Mouse (Mus musculus): ENCODE data around the gene Trim11. TPM values are rescaled to one million over a fixed set of nuclear protein-coding genes. Genes with fewer than 3 reads are reported as not detected.

The Trim11 gene
- polyA plus RNA-seq, 1 experiment from 2014 or later: 8.8 TPM

- no peak for DNase-seq
- peak overlapping the region; percentile 70 for H3K27ac ChIP-seq (ENCODE audit: low read depth)
- H3K4me3 ChIP-seq (ENCODE audit: low read depth, low read length): peak overlapping the region; percentile 89
- H3K4me1 ChIP-seq (ENCODE audit: insufficient read depth): peaks cover 33% of the 10 kb centered on the region
- 15% methylated on average over 15 of the region's 15 CpGs for WGBS (ENCODE audit: insufficient replicate concordance)
- H3K9me3 ChIP-seq (ENCODE audit: low read length): no peaks in the 10 kb centered on the region
- no peak for ATAC-seq
- H3K36me3 ChIP-seq (replicated peaks; ENCODE audit: insufficient read depth, low read length): peaks cover 19% of the 10 kb centered on the region
- TF ChIP-seq EP300 (IDR thresholded peaks at IDR 0.05; ENCODE audit: low read depth) (peak; percentile 24; the same call in 1 of the 2 replicates), CTCF (IDR thresholded peaks at IDR 0.05; ENCODE audit: low read depth) (no peak)
- peaks cover 4% of the 10 kb centered on the region; the same call in 1 of the 2 replicates for H3K27me3 ChIP-seq (ENCODE audit: insufficient read depth, low read length)
- peak overlapping the region; percentile 58 for H3K9ac ChIP-seq (replicated peaks)
- peak overlapping the region; percentile 84 for H3K4me2 ChIP-seq (ENCODE audit: low read depth, low read length)
These were observed 18.6 kb upstream of the Trim11 start for GRCm38 (mm10) chr11:58959186-58959825.

GRCm38 (mm10) chr11:58959921-58960465 is 17.9 kb upstream of the Trim11 start:
- H3K4me1 ChIP-seq (ENCODE audit: insufficient read depth): peaks cover 35% of the 10 kb centered on the region
- TF ChIP-seq CTCF (IDR thresholded peaks at IDR 0.05; ENCODE audit: low read depth) (peak; percentile 54), EP300 (IDR thresholded peaks at IDR 0.05; ENCODE audit: low read depth) (no peak)
- WGBS (ENCODE audit: insufficient replicate concordance): 6% methylated on average over 40 of the region's 40 CpGs
- H3K9ac ChIP-seq (replicated peaks): peak overlapping the region; percentile 58
- no peaks in the 10 kb centered on the region for H3K9me3 ChIP-seq (ENCODE audit: low read length)
- H3K36me3 ChIP-seq (replicated peaks; ENCODE audit: insufficient read depth, low read length): peaks cover 19% of the 10 kb centered on the region
- H3K4me2 ChIP-seq (ENCODE audit: low read depth, low read length): peak overlapping the region; percentile 84
- peak overlapping the region; percentile 70 for H3K27ac ChIP-seq (ENCODE audit: low read depth)
- H3K4me3 ChIP-seq (ENCODE audit: low read depth, low read length): peak overlapping the region; percentile 89
- DNase-seq (peak; percentile 87), ATAC-seq (peak; percentile 88)
- H3K27me3 ChIP-seq (ENCODE audit: insufficient read depth, low read length): peaks cover 4% of the 10 kb centered on the region; the same call in 1 of the 2 replicates

GRCm38 (mm10) chr11:58961364-58962177 is 16.3 kb upstream of the Trim11 start:
- H3K9me3 ChIP-seq (ENCODE audit: low read length): no peaks in the 10 kb centered on the region
- no peak overlapping the region for H3K4me2 ChIP-seq (ENCODE audit: low read depth, low read length)
- no peak overlapping the region for H3K4me3 ChIP-seq (ENCODE audit: low read depth, low read length)
- WGBS (ENCODE audit: insufficient replicate concordance): 63% methylated on average over 47 of the region's 50 CpGs
- TF ChIP-seq EP300 (IDR thresholded peaks at IDR 0.05; ENCODE audit: low read depth) (no peak), CTCF (IDR thresholded peaks at IDR 0.05; ENCODE audit: low read depth) (no peak)
- ATAC-seq: no peak
- peaks cover 4% of the 10 kb centered on the region; the same call in 1 of the 2 replicates for H3K27me3 ChIP-seq (ENCODE audit: insufficient read depth, low read length)
- DNase-seq: no peak
- H3K27ac ChIP-seq (ENCODE audit: low read depth): no peak overlapping the region
- H3K36me3 ChIP-seq (replicated peaks; ENCODE audit: insufficient read depth, low read length): peaks cover 13% of the 10 kb centered on the region
- peaks cover 34% of the 10 kb centered on the region for H3K4me1 ChIP-seq (ENCODE audit: insufficient read depth)
- H3K9ac ChIP-seq (replicated peaks): no peak overlapping the region

- no peak overlapping the region for H3K4me2 ChIP-seq (ENCODE audit: low read depth, low read length)
- TF ChIP-seq CTCF (IDR thresholded peaks at IDR 0.05; ENCODE audit: low read depth) (no peak), EP300 (IDR thresholded peaks at IDR 0.05; ENCODE audit: low read depth) (no peak)
- peak; percentile 75 for DNase-seq
These were observed 14.3 kb upstream of the Trim11 start for GRCm38 (mm10) chr11:58963543-58963942.

GRCm38 (mm10) chr11:58964216-58964615 is 13.7 kb upstream of the Trim11 start:
- H3K9ac ChIP-seq (replicated peaks): no peak overlapping the region
- peaks cover 19% of the 10 kb centered on the region for H3K4me1 ChIP-seq (ENCODE audit: insufficient read depth)
- WGBS (ENCODE audit: insufficient replicate concordance): 78% methylated on average over 7 of the region's 7 CpGs
- no peak for TF ChIP-seq EP300 (IDR thresholded peaks at IDR 0.05; ENCODE audit: low read depth)
- no peak for TF ChIP-seq CTCF (IDR thresholded peaks at IDR 0.05; ENCODE audit: low read depth)
- ATAC-seq: no peak
- no peak overlapping the region for H3K27ac ChIP-seq (ENCODE audit: low read depth)
- H3K9me3 ChIP-seq (ENCODE audit: low read length): no peaks in the 10 kb centered on the region
- no peak overlapping the region for H3K4me2 ChIP-seq (ENCODE audit: low read depth, low read length)
- DNase-seq: no peak
- H3K27me3 ChIP-seq (ENCODE audit: insufficient read depth, low read length): peaks cover 4% of the 10 kb centered on the region; the same call in 1 of the 2 replicates
- H3K4me3 ChIP-seq (ENCODE audit: low read depth, low read length): no peak overlapping the region
- H3K36me3 ChIP-seq (replicated peaks; ENCODE audit: insufficient read depth, low read length): no peaks in the 10 kb centered on the region

More at GRCm38 (mm10) chr11:58963543-58963942, 14.3 kb upstream of the Trim11 start:
- ATAC-seq: no peak
- no peaks in the 10 kb centered on the region for H3K9me3 ChIP-seq (ENCODE audit: low read length)
- H3K36me3 ChIP-seq (replicated peaks; ENCODE audit: insufficient read depth, low read length): no peaks in the 10 kb centered on the region
- peaks cover 4% of the 10 kb centered on the region; the same call in 1 of the 2 replicates for H3K27me3 ChIP-seq (ENCODE audit: insufficient read depth, low read length)
- no peak overlapping the region for H3K4me3 ChIP-seq (ENCODE audit: low read depth, low read length)
- WGBS (ENCODE audit: insufficient replicate concordance): 39% methylated on average over 17 of the region's 17 CpGs
- no peak overlapping the region for H3K9ac ChIP-seq (replicated peaks)
- peaks cover 20% of the 10 kb centered on the region for H3K4me1 ChIP-seq (ENCODE audit: insufficient read depth)
- no peak overlapping the region for H3K27ac ChIP-seq (ENCODE audit: low read depth)
